Mouse (Mus musculus) brain, adult 2 months (tissue): ENCODE measurements around the gene Nubp1.

Experiments used
- DNase-seq: peaks from one replicate; pipeline ENCODE4 v3.0.0; 2011; ENCODE audit warnings: low read depth, low spot score

The Nubp1 gene

GRCm38 (mm10) chr16:10411764-10412746 lies at the start of gene Nubp1:
Nubp1 (plus strand) TSS chr16:10411948.
- DNase-seq: peak; percentile 97

- DNase-seq: no peak
These were observed 48.7 kb upstream of the Nubp1 start for GRCm38 (mm10) chr16:10363061-10363460.

- DNase-seq: no peak
These were observed 46.0 kb upstream of the Nubp1 start for GRCm38 (mm10) chr16:10365796-10366195.

- DNase-seq: no peak
These were observed 45.2 kb upstream of the Nubp1 start for GRCm38 (mm10) chr16:10366240-10367217.

- peak; percentile 15 for DNase-seq
These were observed 42.2 kb upstream of the Nubp1 start for GRCm38 (mm10) chr16:10369468-10369934.

- no peak for DNase-seq
These were observed 41.8 kb upstream of the Nubp1 start for GRCm38 (mm10) chr16:10369996-10370395.

GRCm38 (mm10) chr16:10372372-10372771 lies 39.4 kb upstream of the Nubp1 start:
- DNase-seq: no peak

- DNase-seq: peak; percentile 36
These were observed 37.3 kb upstream of the Nubp1 start for GRCm38 (mm10) chr16:10374254-10375011.

- DNase-seq: no peak
These were observed 34.5 kb upstream of the Nubp1 start for GRCm38 (mm10) chr16:10377286-10377685.

GRCm38 (mm10) chr16:10379531-10379930 lies 32.2 kb upstream of the Nubp1 start:
- peak; percentile 80 for DNase-seq

GRCm38 (mm10) chr16:10384060-10384497 lies 27.7 kb upstream of the Nubp1 start:
- no peak for DNase-seq

- DNase-seq: no peak
These were observed 27.2 kb upstream of the Nubp1 start for GRCm38 (mm10) chr16:10384544-10384943.

GRCm38 (mm10) chr16:10385261-10385660 lies 26.5 kb upstream of the Nubp1 start:
- no peak for DNase-seq

GRCm38 (mm10) chr16:10388634-10389365 lies 22.9 kb upstream of the Nubp1 start:
- no peak for DNase-seq

GRCm38 (mm10) chr16:10392587-10392986 lies 19.2 kb upstream of the Nubp1 start:
- DNase-seq: no peak

- DNase-seq: peak; percentile 65
These were observed 16.8 kb upstream of the Nubp1 start, which contains the start of gene Tekt5 for GRCm38 (mm10) chr16:10394699-10395540. Tekt5 (minus strand) TSS chr16:10395490.

- DNase-seq: no peak
These were observed 13.0 kb upstream of the Nubp1 start for GRCm38 (mm10) chr16:10398755-10399154.

- peak; percentile 81 for DNase-seq
These were observed 12.6 kb upstream of the Nubp1 start for GRCm38 (mm10) chr16:10399160-10399559.

GRCm38 (mm10) chr16:10415976-10416375 lies 4.2 kb downstream of the Nubp1 start:
- peak; percentile 62 for DNase-seq
